ENCODE assay signal across 8 mouse cellular contexts in the genomic region with DNA sequence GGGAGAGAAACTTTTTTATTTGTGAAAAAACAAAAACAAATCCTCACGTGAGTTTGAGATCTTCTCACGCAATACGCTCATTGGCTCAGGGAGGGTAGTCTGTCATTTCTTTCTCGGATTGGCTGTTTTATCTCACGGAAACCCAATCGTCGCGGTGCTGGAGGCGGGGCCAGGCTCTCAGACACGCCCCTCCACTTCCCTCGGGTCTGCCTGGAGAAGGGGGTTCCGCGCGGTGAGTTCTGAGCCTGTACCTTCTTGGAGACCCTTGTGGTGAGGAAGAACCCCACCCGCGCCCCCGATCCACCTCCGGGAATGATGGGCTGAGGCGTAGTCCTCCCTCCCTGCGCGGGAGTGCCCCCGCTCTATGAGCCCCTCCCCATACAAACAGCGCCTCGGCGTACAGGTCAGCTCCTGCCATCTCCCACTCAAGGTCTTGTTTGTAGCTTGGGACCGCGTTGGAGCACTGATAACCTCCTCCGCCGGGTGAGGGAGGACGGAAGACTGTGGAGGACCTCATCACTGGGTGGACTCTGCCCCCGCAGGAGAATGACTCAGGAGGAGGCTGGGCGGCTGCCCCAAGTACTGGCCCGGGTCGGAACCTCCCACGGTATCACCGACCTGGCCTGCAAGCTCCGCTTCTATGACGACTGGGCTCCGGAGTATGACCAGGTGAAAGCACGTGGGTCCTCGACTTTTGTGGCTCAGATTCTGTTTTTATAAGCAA. TPM values are rescaled to one million over a fixed set of nuclear protein-coding genes. Genes with fewer than 3 reads are reported as not detected.
A peak's percentile ranks its signal among the peaks of the same experiment; 100 is the strongest.
DNase-seq lines count a peak whose midpoint lies in the region; ATAC-seq lines count a peak whose summit lies in the region.

A gene (plus strand): TSS at position 190 of the 724 bp plus-strand sequence.

- under 1% methylated on average over 41 of the region's 41 CpGs for WGBS in hindbrain, embryonic 16.5 days
- 1% methylated on average over 41 of the region's 41 CpGs for WGBS in macrophage (ENCODE audit: missing documents)

- H3K9me3 ChIP-seq in hindbrain, embryonic 16.5 days (ENCODE audit: control insufficient read depth, low read length): no peaks in the 10 kb centered on the region

- DNase-seq in T-cell, adult 2 months (ENCODE audit: low spot score): peak; percentile 89
- peak; percentile 69 to 73 for DNase-seq in cerebellum, postnatal 36 days
- peak; percentile 91 for DNase-seq in gastrocnemius, adult 18-20 months (ENCODE audit: low spot score)
- DNase-seq in left cerebral cortex, adult 18-20 months (ENCODE audit: low spot score in 2 of 2): peak; percentile 67 to 75
- peak; percentile 84 for DNase-seq in right cerebral cortex, adult 18-20 months
- peak; percentile 65 for DNase-seq in urinary bladder, postnatal 10 days (ENCODE audit: low spot score)

- peaks cover 6% of the 10 kb centered on the region; the same call in 1 of the 2 replicates for H3K4me1 ChIP-seq in hindbrain, embryonic 16.5 days (ENCODE audit: control insufficient read depth, insufficient read depth, low read depth, low read length)

- peak; percentile 98 for ATAC-seq in hindbrain, embryonic 16.5 days

- peak within 1 kb of the TSS; percentile 77 for H3K4me3 ChIP-seq in hindbrain, embryonic 16.5 days (ENCODE audit: low read length)
- peak within 1 kb of the TSS; percentile 79 for H3K4me3 ChIP-seq in macrophage (ENCODE audit: inconsistent target)

- no peaks in the 10 kb centered on the region for H3K27me3 ChIP-seq in hindbrain, embryonic 16.5 days (replicated peaks; ENCODE audit: control insufficient read depth, insufficient read depth, low read length)

- H3K36me3 ChIP-seq in hindbrain, embryonic 16.5 days (ENCODE audit: control insufficient read depth, insufficient read depth, low read length): no peaks in the 10 kb centered on the region
- H3K36me3 ChIP-seq in macrophage (ENCODE audit: inconsistent target): no peaks in the 10 kb centered on the region

- H3K9ac ChIP-seq in hindbrain, embryonic 16.5 days (ENCODE audit: low read depth, low read length): peak within 1 kb of the TSS; percentile 79

- H3K79me2 ChIP-seq in macrophage (ENCODE audit: inconsistent target): no peaks in the 10 kb centered on the region

- 0 out of 2 replicates have a peak within 1 kb of the TSS, but pooled peaks have one; percentile 39 for H3K27ac ChIP-seq in hindbrain, embryonic 16.5 days (ENCODE audit: low read depth, low read length)
- H3K27ac ChIP-seq in macrophage: peak within 1 kb of the TSS; percentile 42

- peak within 1 kb of the TSS; percentile 100 for H3K4me2 ChIP-seq in hindbrain, embryonic 16.5 days (ENCODE audit: low read length)

RNA-seq across cellular contexts. Expression of the gene that starts here (rescaled TPM):
- 1 to 10 TPM; 4.2 to 5.6 TPM for total RNA-seq in gastrocnemius, adult 18-20 months (2021)
- polyA plus RNA-seq in hindbrain, embryonic 16.5 days (2015; fragmentation: Nextera tagmentation; extraction: Ambion mirVana): 5.2 and 7.0 TPM in 2 replicates
- 1 to 10 TPM; 7.4 to 9.7 TPM for total RNA-seq in left cerebral cortex, adult 18-20 months (2021)
- 10 to 100 TPM in 2 of 26 experiments, 1 to 10 TPM in 16, under 1 TPM in 4, not detected in 4; 0.56 to 11.6 (median 1.4) TPM for total RNA-seq in macrophage (2018; cell fraction: chromatin; rRNA removed)
- 1 to 10 TPM in 17 of 26 experiments, under 1 TPM in 9; 0.41 to 4.2 (median 1.4) TPM for total RNA-seq in macrophage (2018; cell fraction: cytosol; rRNA removed)
- total RNA-seq in macrophage (2018; cell fraction: nucleus; rRNA removed): 1 to 10 TPM in 14 of 26 experiments, under 1 TPM in 10, not detected in 2; 0.34 to 7.5 (median 1.6) TPM
- polyA plus RNA-seq in macrophage (2018): 1.6 to 3.7 TPM (median 2.0 TPM) in 3 replicates

Comparison
In these comparisons a context has a peak if more than half of its experiments do, and no peak if none do; other contexts are left out.
1. Peak in every context shown above with its lines: DNase-seq, ATAC-seq, H3K4me3 ChIP-seq and H3K27ac ChIP-seq.